Comparison of ENCODE assay signal across 8 mouse cellular contexts in genomic region chr4:132776764-132777163, GRCm38 (mm10). TPM values are rescaled to one million over a fixed set of nuclear protein-coding genes. Genes with fewer than 3 reads are reported as not detected.
DNase-seq lines count a peak whose midpoint lies in the region; ATAC-seq lines count a peak whose summit lies in the region.

No protein-coding gene starts in this region.

- H3K27ac ChIP-seq in hindbrain, embryonic 10.5 days = no peak overlapping the region
- H3K27ac ChIP-seq in hindbrain, embryonic 12.5 days = no peak overlapping the region
- H3K27ac ChIP-seq in embryonic facial prominence, embryonic 10.5 days (replicated peaks) = no peak overlapping the region

- no peaks in the 10 kb centered on the region for H3K27me3 ChIP-seq in hindbrain, embryonic 10.5 days (ENCODE audit: insufficient read depth, poor library complexity, severe bottlenecking)
- no peaks in the 10 kb centered on the region for H3K27me3 ChIP-seq in hindbrain, embryonic 12.5 days
- no peaks in the 10 kb centered on the region for H3K27me3 ChIP-seq in embryonic facial prominence, embryonic 10.5 days (replicated peaks; ENCODE audit: low read depth, poor library complexity, severe bottlenecking)

- no peaks in the 10 kb centered on the region for H3K9me3 ChIP-seq in hindbrain, embryonic 10.5 days
- no peaks in the 10 kb centered on the region for H3K9me3 ChIP-seq in hindbrain, embryonic 12.5 days (replicated peaks)
- H3K9me3 ChIP-seq in embryonic facial prominence, embryonic 10.5 days = no peaks in the 10 kb centered on the region

- H3K36me3 ChIP-seq in hindbrain, embryonic 10.5 days = peaks cover 90% of the 10 kb centered on the region
- H3K36me3 ChIP-seq in hindbrain, embryonic 12.5 days = peaks cover 72% of the 10 kb centered on the region
- peaks cover 90% of the 10 kb centered on the region for H3K36me3 ChIP-seq in embryonic facial prominence, embryonic 10.5 days (replicated peaks)

- no peak overlapping the region for H3K9ac ChIP-seq in hindbrain, embryonic 12.5 days

- no peak for ATAC-seq in hindbrain, embryonic 12.5 days (ENCODE audit: low FRiP score)

- DNase-seq in hindbrain, embryonic 10.5 days (ENCODE audit: low spot score) = peak; percentile 50
- DNase-seq in WW6 (ENCODE audit: low read depth, low spot score) = peak; percentile 42
- peak; percentile 55 for DNase-seq in embryonic facial prominence, embryonic 10.5 days (ENCODE audit: low spot score)
- DNase-seq in heart, postnatal 36 days = peak; percentile 76 to 84
- DNase-seq in left cerebral cortex, postnatal 36 days (ENCODE audit: low spot score in 2 of 2) = peak; percentile 71 to 79
- peak; percentile 66 for DNase-seq in ovary, postnatal 14 days (ENCODE audit: low spot score)
- peak; percentile 75 for DNase-seq in thymus, postnatal 0 days (ENCODE audit: low spot score)

- H3K4me1 ChIP-seq in hindbrain, embryonic 10.5 days (replicated peaks) = no peaks in the 10 kb centered on the region
- H3K4me1 ChIP-seq in hindbrain, embryonic 12.5 days = no peaks in the 10 kb centered on the region
- no peaks in the 10 kb centered on the region for H3K4me1 ChIP-seq in embryonic facial prominence, embryonic 10.5 days

- WGBS in hindbrain, embryonic 10.5 days = 84% methylated on average over 5 of the region's 5 CpGs
- WGBS in hindbrain, embryonic 12.5 days = 89% methylated on average over 5 of the region's 5 CpGs
- WGBS in embryonic facial prominence, embryonic 10.5 days = 88% methylated on average over 5 of the region's 5 CpGs

- no peak overlapping the region for H3K4me3 ChIP-seq in hindbrain, embryonic 10.5 days
- H3K4me3 ChIP-seq in hindbrain, embryonic 12.5 days = no peak overlapping the region
- no peak overlapping the region for H3K4me3 ChIP-seq in embryonic facial prominence, embryonic 10.5 days

- intact Hi-C loops in heart, postnatal 36 days (cut with DNase I) = loop anchor here (1.0 kb wide), 2 partner anchors 48 to 154 kb away; no protein-coding TSS in a partner anchor
- intact Hi-C loops in left cerebral cortex, postnatal 36 days (cut with DNase I) = no loop called here

- no peak overlapping the region for H3K4me2 ChIP-seq in hindbrain, embryonic 12.5 days (replicated peaks)

RNA-seq across cellular contexts. Expression of gene Rpa2, which starts 8.6 kb away (rescaled TPM):
- polyA plus RNA-seq in hindbrain, embryonic 10.5 days (2016; fragmentation: Nextera tagmentation; extraction: Ambion mirVana) = 147 and 177 TPM in 2 replicates
- 74.5 and 83.1 TPM in 2 replicates for polyA plus RNA-seq in hindbrain, embryonic 12.5 days (2016; fragmentation: Nextera tagmentation; extraction: Ambion mirVana)
- 173 and 192 TPM in 2 replicates for polyA plus RNA-seq in embryonic facial prominence, embryonic 10.5 days (2016; fragmentation: Nextera tagmentation; extraction: Ambion mirVana)
- 10 to 100 TPM; 11.6 to 15.0 TPM for total RNA-seq in heart, postnatal 36 days (2021)
- total RNA-seq in left cerebral cortex, postnatal 36 days (2021) = 10 to 100 TPM; 13.3 to 14.9 TPM
- polyA plus RNA-seq in thymus, postnatal 0 days (2015; fragmentation: Nextera tagmentation; extraction: Ambion mirVana) = 129 and 139 TPM in 2 replicates

RNA-seq across cellular contexts. Expression of gene Themis2, which starts 19.4 kb away (rescaled TPM):
- polyA plus RNA-seq in hindbrain, embryonic 10.5 days (2016; fragmentation: Nextera tagmentation; extraction: Ambion mirVana) = 1.00 and 1.2 TPM in 2 replicates
- 0.63 and 1.0 TPM in 2 replicates for polyA plus RNA-seq in hindbrain, embryonic 12.5 days (2016; fragmentation: Nextera tagmentation; extraction: Ambion mirVana)
- 0.69 and 0.80 TPM in 2 replicates for polyA plus RNA-seq in embryonic facial prominence, embryonic 10.5 days (2016; fragmentation: Nextera tagmentation; extraction: Ambion mirVana)
- 1 to 10 TPM; 2.2 to 2.9 TPM for total RNA-seq in heart, postnatal 36 days (2021)
- total RNA-seq in left cerebral cortex, postnatal 36 days (2021) = 1 to 10 TPM in 1 of 2 experiments, under 1 TPM in 1; 0.89 to 1.3 TPM
- 2.7 and 2.9 TPM in 2 replicates for polyA plus RNA-seq in thymus, postnatal 0 days (2015; fragmentation: Nextera tagmentation; extraction: Ambion mirVana)

RNA-seq across cellular contexts. Expression of gene Smpdl3b, which starts 19.7 kb away (rescaled TPM):
- polyA plus RNA-seq in hindbrain, embryonic 10.5 days (2016; fragmentation: Nextera tagmentation; extraction: Ambion mirVana) = 1.9 and 3.0 TPM in 2 replicates
- 1.3 and 1.7 TPM in 2 replicates for polyA plus RNA-seq in hindbrain, embryonic 12.5 days (2016; fragmentation: Nextera tagmentation; extraction: Ambion mirVana)
- 4.3 and 4.4 TPM in 2 replicates for polyA plus RNA-seq in embryonic facial prominence, embryonic 10.5 days (2016; fragmentation: Nextera tagmentation; extraction: Ambion mirVana)
- total RNA-seq in heart, postnatal 36 days (2021) = under 1 TPM; 0.61 to 0.89 TPM
- total RNA-seq in left cerebral cortex, postnatal 36 days (2021) = 1 to 10 TPM; 2.5 to 5.0 TPM
- polyA plus RNA-seq in thymus, postnatal 0 days (2015; fragmentation: Nextera tagmentation; extraction: Ambion mirVana) = 0.59 and 0.75 TPM in 2 replicates

RNA-seq across cellular contexts. Expression of gene Xkr8, which starts 44.4 kb away (rescaled TPM):
- polyA plus RNA-seq in hindbrain, embryonic 10.5 days (2016; fragmentation: Nextera tagmentation; extraction: Ambion mirVana) = 3.4 and 4.9 TPM in 2 replicates
- polyA plus RNA-seq in hindbrain, embryonic 12.5 days (2016; fragmentation: Nextera tagmentation; extraction: Ambion mirVana) = 4.6 and 5.8 TPM in 2 replicates
- polyA plus RNA-seq in embryonic facial prominence, embryonic 10.5 days (2016; fragmentation: Nextera tagmentation; extraction: Ambion mirVana) = 5.1 and 5.7 TPM in 2 replicates
- 1 to 10 TPM; 1.7 to 1.9 TPM for total RNA-seq in heart, postnatal 36 days (2021)
- 1 to 10 TPM; 2.7 to 3.6 TPM for total RNA-seq in left cerebral cortex, postnatal 36 days (2021)
- 3.0 and 3.1 TPM in 2 replicates for polyA plus RNA-seq in thymus, postnatal 0 days (2015; fragmentation: Nextera tagmentation; extraction: Ambion mirVana)
